Mouse (Mus musculus): ENCODE data around the gene Sec16a. TPM values are rescaled to one million over a fixed set of nuclear protein-coding genes. Genes with fewer than 3 reads are reported as not detected.
"Not testable (repeated sequence)": the region's sequence is repeated elsewhere in the genome, so short reads cannot be mapped to it uniquely, and the experiment has no call there.

Gene Sec16a
- total RNA-seq, 2 experiments from 2014 or later = 26.3 to 36.5 TPM

GRCm38 (mm10) chr2:26389154-26389690 is 55.8 kb downstream of the Sec16a start, which contains the start of the genes Entr1 and Pmpca:
Entr1 (minus strand) TSS chr2:26389316.
Pmpca (plus strand) TSS chr2:26389339.
- DNase-seq = peak; percentile 90

GRCm38 (mm10) chr2:26388682-26389153 is 56.3 kb downstream of the Sec16a start:
- DNase-seq = peak; percentile 39

GRCm38 (mm10) chr2:26387713-26388112 is 57.3 kb downstream of the Sec16a start:
- no peak for DNase-seq

GRCm38 (mm10) chr2:26380871-26381270 is 64.1 kb downstream of the Sec16a start:
- DNase-seq = not testable (repeated sequence)

DNA sequence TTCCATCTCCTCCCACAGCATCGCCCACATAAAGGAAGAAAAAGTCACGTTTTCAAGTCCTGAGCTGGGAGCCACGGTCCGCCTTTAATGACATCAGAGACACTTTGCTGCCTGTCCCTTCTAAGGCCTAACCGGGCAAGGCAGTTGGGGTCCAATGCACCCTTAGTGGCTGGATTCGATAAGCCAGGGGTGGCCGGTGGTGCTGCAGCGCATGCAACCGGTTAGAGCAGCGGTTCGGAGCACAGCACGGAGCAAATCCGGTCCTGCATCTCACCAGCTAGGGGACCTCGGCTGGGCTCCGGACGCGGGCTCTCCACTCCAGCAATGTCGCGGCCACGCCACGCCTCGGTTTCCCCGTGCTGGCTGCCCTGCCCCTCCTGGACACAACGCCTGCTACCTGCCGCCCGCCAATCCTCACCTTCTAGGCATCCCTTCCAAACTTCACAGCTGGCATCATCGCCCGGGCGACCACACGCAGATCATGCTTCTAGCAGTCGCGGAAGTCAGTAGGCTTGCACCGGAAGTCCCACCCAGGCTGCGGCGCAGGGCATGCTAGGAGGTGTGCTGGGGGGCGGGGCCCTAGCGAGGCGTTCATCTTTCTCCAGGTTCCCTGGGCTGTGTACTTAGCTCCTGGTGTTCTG is 64.8 kb downstream of the Sec16a start, which contains the start of gene Snapc4:
TSS of gene Snapc4 (minus strand) at position 523 of the 641 bp plus-strand sequence.
- DNase-seq = peak; percentile 75

DNA sequence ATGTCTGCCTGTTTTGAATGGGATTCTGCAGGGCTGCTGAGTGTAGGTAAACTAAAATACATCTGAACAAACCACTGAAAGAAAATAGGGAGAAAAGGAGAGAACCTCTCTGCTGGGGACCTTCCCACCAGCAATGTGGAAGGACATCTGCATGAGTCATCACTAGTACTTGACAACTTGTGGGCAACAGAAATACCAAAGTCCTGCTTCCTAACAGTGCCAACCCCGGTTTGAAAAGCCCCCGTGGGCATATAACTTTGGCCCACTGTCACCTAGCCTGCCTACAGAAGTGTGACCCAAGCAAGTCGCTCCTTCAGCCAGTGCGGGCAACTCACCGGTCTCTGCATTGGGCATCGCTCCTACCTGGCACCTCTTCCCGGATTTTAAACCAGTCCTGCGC is 72.6 kb downstream of the Sec16a start:
- no peak for DNase-seq

DNA sequence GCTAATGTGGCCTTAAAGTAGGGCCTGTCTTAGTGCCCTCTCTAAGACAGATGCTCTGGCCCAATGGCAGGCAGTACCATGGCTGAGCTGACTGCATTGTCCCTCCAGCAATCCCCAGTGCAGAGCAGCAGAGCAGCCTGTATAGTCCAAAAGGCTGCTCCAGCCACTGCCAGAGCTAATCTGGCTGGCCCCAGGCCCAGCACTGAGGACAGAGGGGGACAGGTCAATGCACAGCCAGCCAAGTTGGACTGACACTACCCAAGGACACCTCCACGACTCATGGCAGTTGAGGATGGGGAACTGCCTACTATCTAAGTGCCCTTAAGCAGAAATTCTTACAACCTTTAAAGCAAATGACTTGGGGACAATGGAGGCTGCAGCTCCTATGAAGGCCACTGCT is 76.4 kb downstream of the Sec16a start:
- no peak for DNase-seq

- no peak for DNase-seq
These were observed 77.1 kb downstream of the Sec16a start for GRCm38 (mm10) chr2:26367911-26368310.

DNA sequence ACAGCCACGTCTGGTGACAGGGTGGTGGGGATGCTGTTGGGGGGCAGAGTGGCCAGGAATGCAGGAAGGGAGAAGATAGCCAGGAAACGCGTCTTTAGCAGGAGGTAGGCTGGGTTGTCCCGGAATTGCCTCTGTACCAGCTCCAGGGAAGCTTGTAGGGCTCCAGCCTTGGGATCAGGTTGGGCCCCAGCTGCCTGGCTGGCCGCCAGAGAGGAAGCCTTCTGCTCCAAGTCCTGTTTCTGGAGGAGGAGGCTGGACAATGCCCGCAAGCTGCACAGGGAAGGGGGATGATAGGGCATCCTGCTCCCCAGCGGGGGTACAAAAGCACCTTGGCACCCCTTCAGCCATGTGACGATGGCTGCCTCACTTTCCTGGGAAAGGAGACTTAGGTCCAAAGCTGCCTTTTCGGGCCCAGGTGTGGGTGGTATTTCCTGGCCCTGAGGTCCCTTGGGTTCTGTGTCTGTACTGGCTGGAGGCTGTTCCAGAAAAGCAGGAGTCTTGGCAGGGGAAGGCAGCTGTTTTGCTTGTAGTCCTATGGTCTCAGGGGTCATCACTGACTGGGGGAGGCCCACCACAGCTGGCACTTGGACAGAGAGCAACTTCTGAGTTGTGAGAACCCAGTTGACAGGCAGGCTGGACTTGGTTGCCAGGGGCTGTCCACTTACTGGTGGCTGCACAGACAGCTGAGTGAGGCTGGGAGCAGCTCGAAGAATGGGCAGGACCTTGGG is 80.1 kb downstream of the Sec16a start:
- DNase-seq = peak; percentile 91

- no peak for DNase-seq
These were observed 81.5 kb downstream of the Sec16a start for GRCm38 (mm10) chr2:26363481-26363880.

- DNase-seq = no peak
These were observed 82.0 kb downstream of the Sec16a start for GRCm38 (mm10) chr2:26362991-26363390.

- no peak for DNase-seq
These were observed 84.2 kb downstream of the Sec16a start, which contains the start of gene Card9 for GRCm38 (mm10) chr2:26360772-26361171. Card9 (minus strand) TSS chr2:26360918.

GRCm38 (mm10) chr2:26359983-26360382 is 85.0 kb downstream of the Sec16a start:
- peak; percentile 50 for DNase-seq

Small RNA genes lying within 50 kb of the gene (microRNA-seq; reads per million reads assigned to microRNA genes)
- gene Mir6996 = 0.25 to 0.64 reads per million in 2 experiments

Other genes starting within 250 kb of the Sec16a start
- not detected for gene Lhx3, start 236.9 kb downstream of the Sec16a start, total RNA-seq (2021)
- gene Qsox2, start 207.7 kb downstream of the Sec16a start, total RNA-seq (2021) = 1 to 10 TPM; 5.9 to 7.6 TPM
- gene Ccdc187, start 150.7 kb downstream of the Sec16a start, total RNA-seq (2021) = under 1 TPM; 0.09 to 0.14 TPM
- gene Gpsm1, start 129.7 kb downstream of the Sec16a start, total RNA-seq (2021) = 10 to 100 TPM; 12.9 to 16.6 TPM
- 10 to 100 TPM; 18.0 to 18.9 TPM for gene Dnlz, start 93.1 kb downstream of the Sec16a start, total RNA-seq (2021)
- 1 to 10 TPM in 1 of 2 experiments, under 1 TPM in 1; 0.82 to 1.5 TPM for gene Card9, start 84.3 kb downstream of the Sec16a start, total RNA-seq (2021)
- gene Snapc4, start 64.6 kb downstream of the Sec16a start, total RNA-seq (2021) = 10 to 100 TPM; 11.1 to 14.5 TPM
- gene Entr1, start 55.9 kb downstream of the Sec16a start, total RNA-seq (2021) = 10 to 100 TPM; 25.7 to 35.3 TPM
- gene Pmpca, start 55.9 kb downstream of the Sec16a start, total RNA-seq (2021) = 100 to 1,000 TPM; 124 to 146 TPM
- gene Inpp5e, start 36.0 kb downstream of the Sec16a start, total RNA-seq (2021) = 1 to 10 TPM; 6.3 to 9.2 TPM
- gene Notch1, start 71.4 kb upstream of the Sec16a start, total RNA-seq (2021) = 10 to 100 TPM; 22.5 to 33.5 TPM
- 100 to 1,000 TPM; 104 to 147 TPM for gene Egfl7, start 134.8 kb upstream of the Sec16a start, total RNA-seq (2021)
- gene Gm20532, start 141.4 kb upstream of the Sec16a start, total RNA-seq (2021) = under 1 TPM in 1 of 2 experiments, not detected in 1; 0.40 TPM
- 1 to 10 TPM; 9.3 to 9.4 TPM for gene Agpat2, start 159.2 kb upstream of the Sec16a start, total RNA-seq (2021)
- 1 to 10 TPM; 2.9 to 3.4 TPM for gene Fam69b, start 183.2 kb upstream of the Sec16a start, total RNA-seq (2021)
- gene Lcn4, start 226.1 kb upstream of the Sec16a start, total RNA-seq (2021) = not detected

Data from gastrocnemius, postnatal 10 days (tissue).